Mouse (Mus musculus): ENCODE measurements around the gene Arhgef10l.

The Arhgef10l gene

GRCm38 (mm10) chr4:140634861-140635388, 30.9 kb downstream of the Arhgef10l start:
- DNase-seq (ENCODE audit: low spot score in 2 of 2), result no peak

- no peak for DNase-seq (ENCODE audit: low spot score in 2 of 2)
Observed at GRCm38 (mm10) chr4:140631276-140631849, 34.4 kb downstream of the Arhgef10l start.

- peak; percentile 37 to 47 for DNase-seq (ENCODE audit: low spot score in 2 of 2)
Observed at GRCm38 (mm10) chr4:140630651-140631241, 35.1 kb downstream of the Arhgef10l start.

- no peak for DNase-seq (ENCODE audit: low spot score in 2 of 2)
Observed at GRCm38 (mm10) chr4:140630136-140630535, 35.7 kb downstream of the Arhgef10l start.

- DNase-seq (ENCODE audit: low spot score in 2 of 2), result no peak
Observed at GRCm38 (mm10) chr4:140628971-140629370, 36.8 kb downstream of the Arhgef10l start.

GRCm38 (mm10) chr4:140628412-140628943, 37.3 kb downstream of the Arhgef10l start:
- DNase-seq (ENCODE audit: low spot score in 2 of 2), result no peak

- no peak for DNase-seq (ENCODE audit: low spot score in 2 of 2)
Observed at GRCm38 (mm10) chr4:140625651-140626525, 39.9 kb downstream of the Arhgef10l start.

- peak; percentile 28 to 35 for DNase-seq (ENCODE audit: low spot score in 2 of 2)
Observed at GRCm38 (mm10) chr4:140624468-140625176, 41.2 kb downstream of the Arhgef10l start.

GRCm38 (mm10) chr4:140624087-140624467, 41.7 kb downstream of the Arhgef10l start:
- no peak for DNase-seq (ENCODE audit: low spot score in 2 of 2)

- DNase-seq (ENCODE audit: low spot score in 2 of 2), result no peak
Observed at GRCm38 (mm10) chr4:140622819-140623218, 43.0 kb downstream of the Arhgef10l start.

GRCm38 (mm10) chr4:140620496-140620895, 45.3 kb downstream of the Arhgef10l start:
- DNase-seq (ENCODE audit: low spot score in 2 of 2), result no peak

GRCm38 (mm10) chr4:140617391-140618385, 48.1 kb downstream of the Arhgef10l start:
- DNase-seq (ENCODE audit: low spot score in 2 of 2), result peak; percentile 24 to 27

- no peak for DNase-seq (ENCODE audit: low spot score in 2 of 2)
Observed at GRCm38 (mm10) chr4:140616894-140617293, 48.9 kb downstream of the Arhgef10l start.

- no peak for DNase-seq (ENCODE audit: low spot score in 2 of 2)
Observed at GRCm38 (mm10) chr4:140616196-140616595, 49.6 kb downstream of the Arhgef10l start.

- DNase-seq (ENCODE audit: low spot score in 2 of 2), result no peak
Observed at GRCm38 (mm10) chr4:140615771-140616170, 50.0 kb downstream of the Arhgef10l start.

- no peak for DNase-seq (ENCODE audit: low spot score in 2 of 2)
Observed at GRCm38 (mm10) chr4:140614553-140614952, 51.3 kb downstream of the Arhgef10l start.

- DNase-seq (ENCODE audit: low spot score in 2 of 2), result no peak
Observed at GRCm38 (mm10) chr4:140614145-140614544, 51.7 kb downstream of the Arhgef10l start.

- no peak for DNase-seq (ENCODE audit: low spot score in 2 of 2)
Observed at GRCm38 (mm10) chr4:140610841-140611609, 54.8 kb downstream of the Arhgef10l start.

- DNase-seq (ENCODE audit: low spot score in 2 of 2), result no peak
Observed at GRCm38 (mm10) chr4:140608228-140608720, 57.5 kb downstream of the Arhgef10l start.

All from right cerebral cortex, adult 2 months (tissue).